Mouse (Mus musculus) heart, postnatal 25 days (tissue): ENCODE results near the gene Ddx59. TPM values are rescaled to one million over a fixed set of nuclear protein-coding genes. Genes with fewer than 3 reads are reported as not detected.

Source experiments
- DNase-seq: peaks from one replicate; pipeline ENCODE4 v3.0.0; 2022; ENCODE audit warnings: low spot score
- intact Hi-C: fragments of 180-260 bp; cut with DNase I; formaldehyde crosslinking; loops from one replicate; pipeline ENCODE4 v1.15.1; 2025
- total RNA-seq, 2 experiments: library from RNA; stranded (reverse); gene quantifications; 2 replicates each; pipeline ENCODE4 v1.2.3; 2021

Ddx59 gene
- total RNA-seq, 2 experiments from 2014 or later: 11.4 to 11.7 TPM

GRCm38 (mm10) chr1:136444555-136445255 is 29.6 kb downstream of the Ddx59 start:
- DNase-seq: no peak
- intact Hi-C loops: no loop called here

- intact Hi-C loops: no loop called here
Measured at GRCm38 (mm10) chr1:136446933-136447332, 31.9 kb downstream of the Ddx59 start.

GRCm38 (mm10) chr1:136447338-136447737 is 32.3 kb downstream of the Ddx59 start:
- intact Hi-C loops: no loop called here
- DNase-seq: no peak

More at GRCm38 (mm10) chr1:136446933-136447332, 31.9 kb downstream of the Ddx59 start:
- DNase-seq: no peak

- intact Hi-C loops: no loop called here
- DNase-seq: no peak
Measured at GRCm38 (mm10) chr1:136449541-136449940, 34.5 kb downstream of the Ddx59 start.

GRCm38 (mm10) chr1:136450206-136450605 is 35.1 kb downstream of the Ddx59 start:
- no peak for DNase-seq

GRCm38 (mm10) chr1:136452421-136452820 is 37.4 kb downstream of the Ddx59 start:
- DNase-seq: no peak
- intact Hi-C loops: loop anchor here (10.0 kb wide), 1 partner anchor 398 kb away; the partner anchor contains the start of genes Ascl5 and Cacna1s

More at GRCm38 (mm10) chr1:136450206-136450605, 35.1 kb downstream of the Ddx59 start:
- intact Hi-C loops: loop anchor here (10.0 kb wide), 1 partner anchor 395 kb away; the partner anchor contains the start of genes Ascl5 and Cacna1s

GRCm38 (mm10) chr1:136455756-136456585 is 40.9 kb downstream of the Ddx59 start:
- DNase-seq: no peak
- intact Hi-C loops: loop anchor here (5.0 to 10.0 kb wide), 2 partner anchors 149 to 401 kb away; partner anchors contain the start of genes Ascl5 and Cacna1s

- intact Hi-C loops: loop anchor here (5.0 to 10.0 kb wide), 2 partner anchors 149 to 402 kb away; partner anchors contain the start of genes Ascl5 and Cacna1s
- DNase-seq: no peak
Measured at GRCm38 (mm10) chr1:136456741-136457140, 41.7 kb downstream of the Ddx59 start.

GRCm38 (mm10) chr1:136457403-136457802 is 42.3 kb downstream of the Ddx59 start:
- no peak for DNase-seq
- intact Hi-C loops: loop anchor here (5.0 to 10.0 kb wide), 2 partner anchors 150 to 403 kb away; partner anchors contain the start of genes Ascl5 and Cacna1s

- intact Hi-C loops: loop anchor here (1.0 to 10.0 kb wide), 4 partner anchors 151 to 404 kb away; partner anchors contain the start of genes Ascl5 and Cacna1s
- no peak for DNase-seq
Measured at GRCm38 (mm10) chr1:136458691-136459245, 43.7 kb downstream of the Ddx59 start.

- intact Hi-C loops: no loop called here
- DNase-seq: peak; percentile 8
Measured at GRCm38 (mm10) chr1:136462443-136462842, 47.4 kb downstream of the Ddx59 start.

GRCm38 (mm10) chr1:136465168-136465567 is 50.1 kb downstream of the Ddx59 start:
- intact Hi-C loops: no loop called here
- DNase-seq: no peak

GRCm38 (mm10) chr1:136466143-136466811 is 51.2 kb downstream of the Ddx59 start, which contains the start of gene Kif14:
Gene Kif14, plus strand, starts transcription at chr1:136466343.
- peak; percentile 83 for DNase-seq
- intact Hi-C loops: no loop called here

GRCm38 (mm10) chr1:136469408-136469807 is 54.3 kb downstream of the Ddx59 start:
- intact Hi-C loops: no loop called here
- no peak for DNase-seq

GRCm38 (mm10) chr1:136470471-136470870 is 55.4 kb downstream of the Ddx59 start:
- intact Hi-C loops: no loop called here
- no peak for DNase-seq

Other genes with a start within 250 kb of the Ddx59 start
- gene Mroh3, start 202.4 kb upstream of the Ddx59 start, total RNA-seq: not detected
- not detected for gene Inava, start 181.0 kb upstream of the Ddx59 start, total RNA-seq
- not detected for gene Gpr25, start 154.4 kb upstream of the Ddx59 start, total RNA-seq
- 10 to 100 TPM; 21.4 to 22.8 TPM for gene Camsap2, start 69.2 kb upstream of the Ddx59 start, total RNA-seq
- gene Kif14, start 51.1 kb downstream of the Ddx59 start, total RNA-seq: under 1 TPM; 0.18 to 0.31 TPM
- gene Zfp281, start 209.6 kb downstream of the Ddx59 start, total RNA-seq: 10 to 100 TPM; 10.1 to 12.0 TPM